Mouse (Mus musculus): ENCODE results near the gene Cltb. TPM values are rescaled to one million over a fixed set of nuclear protein-coding genes. Genes with fewer than 3 reads are reported as not detected.
"Not testable (repeated sequence)": the region's sequence is repeated elsewhere in the genome, so short reads cannot be mapped to it uniquely, and the experiment has no call there.

Gene Cltb
- polyA plus RNA-seq, 1 experiment from 2014 or later = 36.3 TPM

GRCm38 (mm10) chr13:54616998-54617397, 5.9 kb upstream of the Cltb start:
- no peak overlapping the region for H3K9ac ChIP-seq (ENCODE audit: low read depth, low read length)
- H3K27ac ChIP-seq (ENCODE audit: low read depth, low read length) = no peak overlapping the region
- H3K4me1 ChIP-seq (ENCODE audit: control insufficient read depth, insufficient read depth, low read length) = no peaks in the 10 kb centered on the region
- no peak for ATAC-seq (ENCODE audit: low FRiP score, low TSS enrichment)
- H3K9me3 ChIP-seq (ENCODE audit: control insufficient read depth, low read length) = no peaks in the 10 kb centered on the region
- 59% methylated on average over 6 of the region's 6 CpGs for WGBS
- no peak overlapping the region for H3K4me3 ChIP-seq (ENCODE audit: low read length)
- H3K4me2 ChIP-seq (replicated peaks; ENCODE audit: low read depth, low read length) = no peak overlapping the region
- no peaks in the 10 kb centered on the region for H3K36me3 ChIP-seq (ENCODE audit: control insufficient read depth, insufficient read depth, low read length)
- H3K27me3 ChIP-seq (ENCODE audit: control insufficient read depth, insufficient read depth, low read length) = no peaks in the 10 kb centered on the region

- Histone ChIP-seq H3K4me3 (ENCODE audit: low read length) (no peak overlapping the region), H3K4me2 (replicated peaks; ENCODE audit: low read depth, low read length) (no peak overlapping the region), H3K27ac (ENCODE audit: low read depth, low read length) (no peak overlapping the region), H3K27me3 (ENCODE audit: control insufficient read depth, insufficient read depth, low read length) (no peaks in the 10 kb centered on the region), H3K9me3 (ENCODE audit: control insufficient read depth, low read length) (no peaks in the 10 kb centered on the region), H3K4me1 (ENCODE audit: control insufficient read depth, insufficient read depth, low read length) (no peaks in the 10 kb centered on the region), H3K9ac (ENCODE audit: low read depth, low read length) (no peak overlapping the region), H3K36me3 (ENCODE audit: control insufficient read depth, insufficient read depth, low read length) (no peaks in the 10 kb centered on the region)
- no peak for ATAC-seq (ENCODE audit: low FRiP score, low TSS enrichment)
- 81% methylated on average over 8 of the region's 8 CpGs for WGBS
These were observed 5.2 kb upstream of the Cltb start for GRCm38 (mm10) chr13:54616307-54616706.

GRCm38 (mm10) chr13:54613141-54613540, 2.0 kb upstream of the Cltb start:
- H3K9me3 ChIP-seq (ENCODE audit: control insufficient read depth, low read length); H3K9ac ChIP-seq (ENCODE audit: low read depth, low read length); H3K27me3 ChIP-seq (ENCODE audit: control insufficient read depth, insufficient read depth, low read length); ATAC-seq (ENCODE audit: low FRiP score, low TSS enrichment); H3K4me3 ChIP-seq (ENCODE audit: low read length); H3K27ac ChIP-seq (ENCODE audit: low read depth, low read length); H3K4me2 ChIP-seq (replicated peaks; ENCODE audit: low read depth, low read length); H3K36me3 ChIP-seq (ENCODE audit: control insufficient read depth, insufficient read depth, low read length): not testable (repeated sequence)
- H3K4me1 ChIP-seq (ENCODE audit: control insufficient read depth, insufficient read depth, low read length) = peaks cover 13% of the 10 kb centered on the region; the same call in 1 of the 2 replicates
- WGBS = 81% methylated on average over 8 of the region's 8 CpGs

DNA sequence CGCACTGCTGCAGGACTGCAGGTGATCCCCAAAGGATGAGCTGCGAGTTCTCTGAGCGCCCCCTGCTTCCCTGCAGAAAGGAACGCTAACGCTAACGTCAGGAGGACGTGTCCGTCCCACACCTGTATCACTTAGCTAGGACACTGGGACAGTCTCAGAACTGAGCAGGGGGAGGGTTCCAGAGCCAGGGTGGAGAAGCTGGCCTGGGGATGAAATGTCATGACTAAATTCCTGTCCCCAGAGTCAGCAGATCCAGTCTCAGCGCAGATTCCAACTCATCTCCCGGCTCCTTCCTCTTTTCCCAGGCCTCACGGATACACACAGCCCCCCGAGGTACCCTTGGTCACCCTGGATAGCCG, 552 bp downstream of the Cltb start:
- H3K27me3 ChIP-seq (ENCODE audit: control insufficient read depth, insufficient read depth, low read length) = no peaks in the 10 kb centered on the region
- H3K4me3 ChIP-seq (ENCODE audit: low read length) = peak overlapping the region; percentile 60
- no peaks in the 10 kb centered on the region for H3K9me3 ChIP-seq (ENCODE audit: control insufficient read depth, low read length)
- H3K36me3 ChIP-seq (ENCODE audit: control insufficient read depth, insufficient read depth, low read length) = 0 out of 2 replicates have a peak, but pooled peaks cover 5% of the 10 kb centered on the region
- peak overlapping the region; percentile 89 for H3K4me2 ChIP-seq (replicated peaks; ENCODE audit: low read depth, low read length)
- H3K4me1 ChIP-seq (ENCODE audit: control insufficient read depth, insufficient read depth, low read length) = peaks cover 13% of the 10 kb centered on the region; the same call in 1 of the 2 replicates
- ATAC-seq (ENCODE audit: low FRiP score, low TSS enrichment) = peak; percentile 29; the same call in 1 of the 2 replicates
- 8% methylated on average over 13 of the region's 13 CpGs for WGBS
- H3K27ac ChIP-seq (ENCODE audit: low read depth, low read length) = peak overlapping the region; percentile 15; the same call in 1 of the 2 replicates
- H3K9ac ChIP-seq (ENCODE audit: low read depth, low read length) = peak overlapping the region; percentile 76

DNA sequence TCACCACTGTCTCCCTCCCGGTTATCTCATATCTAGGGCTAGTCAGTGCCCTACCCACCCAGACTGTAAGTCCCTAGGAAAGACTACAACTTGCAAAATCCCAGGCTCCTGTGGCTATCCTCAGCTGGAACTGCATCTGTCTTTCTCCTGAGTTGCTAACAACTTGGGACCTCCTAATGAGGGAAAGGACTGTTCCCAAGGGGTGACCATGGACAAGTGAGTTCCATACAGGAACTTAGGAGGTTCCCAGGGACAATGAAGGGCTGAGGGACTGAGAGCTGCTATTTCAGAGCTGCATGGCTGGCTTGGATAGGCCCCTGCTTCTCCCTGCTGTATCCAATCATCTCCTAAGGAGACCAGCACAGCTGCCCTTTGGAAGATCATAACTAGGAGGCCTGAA, 1.8 kb downstream of the Cltb start:
- H3K4me1 ChIP-seq (ENCODE audit: control insufficient read depth, insufficient read depth, low read length) = peaks cover 13% of the 10 kb centered on the region; the same call in 1 of the 2 replicates
- H3K36me3 ChIP-seq (ENCODE audit: control insufficient read depth, insufficient read depth, low read length) = peaks cover 5% of the 10 kb centered on the region; the same call in 1 of the 2 replicates
- H3K27me3 ChIP-seq (ENCODE audit: control insufficient read depth, insufficient read depth, low read length) = no peaks in the 10 kb centered on the region
- H3K9ac ChIP-seq (ENCODE audit: low read depth, low read length) = no peak overlapping the region
- H3K4me2 ChIP-seq (replicated peaks; ENCODE audit: low read depth, low read length) = no peak overlapping the region; the same call in 1 of the 2 replicates
- no peak for ATAC-seq (ENCODE audit: low FRiP score, low TSS enrichment)
- 35% methylated on average over 1 of the region's 1 CpGs for WGBS
- H3K9me3 ChIP-seq (ENCODE audit: control insufficient read depth, low read length) = no peaks in the 10 kb centered on the region
- no peak overlapping the region for H3K27ac ChIP-seq (ENCODE audit: low read depth, low read length)
- no peak overlapping the region for H3K4me3 ChIP-seq (ENCODE audit: low read length)

- H3K9ac ChIP-seq (ENCODE audit: low read depth, low read length) = no peak overlapping the region
- peaks cover 13% of the 10 kb centered on the region; the same call in 1 of the 2 replicates for H3K4me1 ChIP-seq (ENCODE audit: control insufficient read depth, insufficient read depth, low read length)
- H3K4me3 ChIP-seq (ENCODE audit: low read length) = no peak overlapping the region
- H3K4me2 ChIP-seq (replicated peaks; ENCODE audit: low read depth, low read length) = no peak overlapping the region
- H3K27ac ChIP-seq (ENCODE audit: low read depth, low read length) = no peak overlapping the region
- ATAC-seq (ENCODE audit: low FRiP score, low TSS enrichment) = no peak
- H3K36me3 ChIP-seq (ENCODE audit: control insufficient read depth, insufficient read depth, low read length) = peaks cover 5% of the 10 kb centered on the region; the same call in 1 of the 2 replicates
- WGBS = 34% methylated on average over 8 of the region's 8 CpGs
- no peaks in the 10 kb centered on the region for H3K9me3 ChIP-seq (ENCODE audit: control insufficient read depth, low read length)
- no peaks in the 10 kb centered on the region for H3K27me3 ChIP-seq (ENCODE audit: control insufficient read depth, insufficient read depth, low read length)
These were observed 2.5 kb downstream of the Cltb start for GRCm38 (mm10) chr13:54608666-54609065.

- no peak overlapping the region for H3K4me2 ChIP-seq (replicated peaks; ENCODE audit: low read depth, low read length)
- H3K9ac ChIP-seq (ENCODE audit: low read depth, low read length) = no peak overlapping the region
- H3K4me1 ChIP-seq (ENCODE audit: control insufficient read depth, insufficient read depth, low read length) = peaks cover 13% of the 10 kb centered on the region; the same call in 1 of the 2 replicates
- H3K27ac ChIP-seq (ENCODE audit: low read depth, low read length) = no peak overlapping the region
- WGBS = 76% methylated on average over 3 of the region's 3 CpGs
- H3K36me3 ChIP-seq (ENCODE audit: control insufficient read depth, insufficient read depth, low read length) = peaks cover 5% of the 10 kb centered on the region; the same call in 1 of the 2 replicates
- H3K27me3 ChIP-seq (ENCODE audit: control insufficient read depth, insufficient read depth, low read length) = no peaks in the 10 kb centered on the region
- no peak overlapping the region for H3K4me3 ChIP-seq (ENCODE audit: low read length)
- no peaks in the 10 kb centered on the region for H3K9me3 ChIP-seq (ENCODE audit: control insufficient read depth, low read length)
- no peak for ATAC-seq (ENCODE audit: low FRiP score, low TSS enrichment)
These were observed 3.1 kb downstream of the Cltb start for GRCm38 (mm10) chr13:54608002-54608401.

- Histone ChIP-seq H3K36me3 (ENCODE audit: control insufficient read depth, insufficient read depth, low read length) (peaks cover 5% of the 10 kb centered on the region; the same call in 1 of the 2 replicates), H3K27ac (ENCODE audit: low read depth, low read length) (no peak overlapping the region), H3K4me2 (replicated peaks; ENCODE audit: low read depth, low read length) (no peak overlapping the region), H3K9me3 (ENCODE audit: control insufficient read depth, low read length) (no peaks in the 10 kb centered on the region), H3K27me3 (ENCODE audit: control insufficient read depth, insufficient read depth, low read length) (no peaks in the 10 kb centered on the region), H3K9ac (ENCODE audit: low read depth, low read length) (no peak overlapping the region), H3K4me1 (ENCODE audit: control insufficient read depth, insufficient read depth, low read length) (peaks cover 13% of the 10 kb centered on the region; the same call in 1 of the 2 replicates), H3K4me3 (ENCODE audit: low read length) (no peak overlapping the region)
- ATAC-seq (ENCODE audit: low FRiP score, low TSS enrichment) = no peak
- 66% methylated on average over 5 of the region's 5 CpGs for WGBS
These were observed 3.9 kb downstream of the Cltb start for GRCm38 (mm10) chr13:54607204-54607603.

DNA sequence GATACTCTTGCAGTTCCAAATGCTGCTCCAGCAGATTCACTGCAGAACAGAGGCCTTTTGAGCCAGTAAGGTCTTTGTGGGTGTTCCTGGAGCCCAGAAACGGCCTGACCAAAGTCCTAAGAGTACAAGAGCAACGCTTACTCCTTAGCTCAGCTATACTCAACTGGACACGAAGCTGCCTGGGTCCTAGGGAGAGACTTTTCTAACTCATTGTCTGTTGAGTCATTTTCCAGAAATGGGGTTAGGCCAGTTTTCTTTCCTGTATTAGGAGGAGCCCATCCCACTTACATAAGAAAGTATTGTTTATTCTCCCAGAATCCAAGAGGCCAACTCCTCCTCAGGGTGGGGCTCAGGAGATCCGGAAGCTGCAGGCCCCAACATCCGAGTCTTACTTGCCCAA, 5.7 kb downstream of the Cltb start:
- Histone ChIP-seq H3K9ac (ENCODE audit: low read depth, low read length) (no peak overlapping the region), H3K27me3 (ENCODE audit: control insufficient read depth, insufficient read depth, low read length) (no peaks in the 10 kb centered on the region), H3K4me2 (replicated peaks; ENCODE audit: low read depth, low read length) (no peak overlapping the region), H3K9me3 (ENCODE audit: control insufficient read depth, low read length) (no peaks in the 10 kb centered on the region), H3K36me3 (ENCODE audit: control insufficient read depth, insufficient read depth, low read length) (peaks cover 5% of the 10 kb centered on the region; the same call in 1 of the 2 replicates), H3K27ac (ENCODE audit: low read depth, low read length) (no peak overlapping the region), H3K4me1 (ENCODE audit: control insufficient read depth, insufficient read depth, low read length) (peaks cover 9% of the 10 kb centered on the region; the same call in 1 of the 2 replicates), H3K4me3 (ENCODE audit: low read length) (no peak overlapping the region)
- no peak for ATAC-seq (ENCODE audit: low FRiP score, low TSS enrichment)
- WGBS = 76% methylated on average over 5 of the region's 5 CpGs

Measured in kidney, embryonic 14.5 days (tissue).